Mouse (Mus musculus): ENCODE data around the gene Snrnp40.

Gene Snrnp40

DNA sequence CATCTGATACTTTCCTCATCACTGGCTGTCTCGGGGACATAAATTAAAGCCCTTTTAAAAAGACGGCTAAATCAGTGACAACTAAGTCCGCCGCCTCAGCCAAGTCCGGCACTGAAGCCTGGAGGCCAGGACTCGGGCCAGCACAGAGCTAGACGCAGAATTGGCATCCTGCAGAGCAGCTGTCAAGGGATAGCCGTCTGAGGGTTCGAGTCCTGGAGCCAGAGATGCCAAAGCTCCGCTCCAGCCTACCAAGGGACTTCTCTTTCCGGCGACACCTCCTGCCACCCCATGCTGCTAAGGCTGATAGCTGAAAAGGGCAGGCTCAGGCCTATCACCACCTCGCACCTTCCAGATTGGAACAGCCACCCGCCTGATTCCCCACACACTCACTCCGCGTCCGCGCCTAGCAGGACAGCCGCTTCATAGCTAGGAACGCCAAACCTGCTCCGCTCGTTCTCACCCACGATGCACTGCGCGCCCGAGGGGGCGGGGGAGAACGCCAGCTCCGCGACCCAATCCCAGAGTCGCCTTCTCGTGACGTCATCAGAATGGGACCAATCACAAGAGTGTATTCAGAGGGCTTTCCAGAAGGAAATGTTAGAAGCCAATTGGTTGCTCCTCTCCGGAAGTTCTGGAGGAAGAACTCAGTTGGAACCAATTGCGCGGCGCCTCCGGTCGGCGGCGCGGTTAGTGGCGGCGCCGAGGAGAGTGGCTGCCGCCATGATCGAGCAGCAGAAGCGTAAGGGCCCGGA, at the start of gene Snrnp40, which contains the start of gene Zcchc17:
Snrnp40 (plus strand) TSS at position 647 of the 752 bp plus-strand sequence.
Zcchc17 (minus strand) TSS at position 458 of the 752 bp plus-strand sequence.
- peak; percentile 99 for DNase-seq (ENCODE audit: inconsistent ontology term)

DNA sequence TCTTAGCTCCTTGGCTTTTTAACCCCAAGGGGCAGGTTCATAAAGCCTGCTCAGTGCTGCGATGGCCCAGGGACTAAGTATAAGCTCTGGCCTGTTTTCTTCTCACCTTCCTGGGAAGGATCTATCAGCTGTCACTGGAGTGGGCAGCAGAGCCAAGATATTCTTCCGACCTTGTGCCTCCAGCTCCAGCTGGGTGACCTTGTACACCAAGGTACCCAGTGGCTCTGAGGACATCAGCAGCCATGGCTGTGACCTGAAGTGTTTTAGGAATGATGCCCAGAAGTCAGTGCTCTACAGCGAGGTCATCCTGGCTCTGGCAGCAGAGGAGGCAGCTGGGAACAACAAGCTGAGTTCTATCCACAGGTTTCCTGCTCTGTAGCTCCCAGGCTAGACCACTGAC, 47.4 kb upstream of the Snrnp40 start:
- no peak for DNase-seq (ENCODE audit: inconsistent ontology term)

GRCm38 (mm10) chr4:130313552-130313951, 46.4 kb upstream of the Snrnp40 start:
- no peak for DNase-seq (ENCODE audit: inconsistent ontology term)

DNA sequence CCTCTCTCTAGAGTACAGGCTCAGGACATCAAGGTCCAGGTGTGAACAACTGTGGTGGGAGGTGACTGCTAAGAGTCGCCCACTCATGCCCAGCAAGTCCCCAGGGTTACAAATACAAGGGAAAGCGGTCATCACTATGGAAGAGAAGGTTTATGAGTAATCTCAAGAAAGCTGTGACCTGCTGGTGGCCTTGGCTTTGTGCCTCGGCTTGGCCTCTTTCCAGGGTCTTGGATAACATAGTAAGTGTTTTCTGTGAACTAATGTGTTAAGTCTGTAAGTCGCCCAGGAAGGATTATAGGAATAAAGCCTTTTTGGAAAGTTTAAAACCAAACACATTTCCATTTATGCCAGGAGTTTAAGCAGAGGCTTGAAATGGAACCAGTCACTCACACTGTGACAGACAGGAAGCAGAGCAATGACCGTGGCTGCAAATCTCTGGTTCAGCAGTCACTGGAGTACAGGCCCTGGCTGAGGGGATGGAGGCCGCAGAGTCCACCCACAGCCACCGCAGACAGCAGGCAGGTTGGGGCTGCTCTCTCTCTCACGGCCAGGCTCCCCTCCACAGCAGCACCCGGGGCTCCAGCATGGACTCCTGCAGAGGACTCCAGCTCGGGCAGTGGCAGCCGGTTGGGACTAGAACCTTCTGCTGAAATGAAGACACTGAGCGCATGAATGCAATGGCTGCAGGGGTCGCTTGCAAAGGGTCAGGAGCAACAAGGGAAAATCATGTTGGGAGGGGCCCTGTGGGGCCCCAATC, 44.0 kb upstream of the Snrnp40 start:
- peak; percentile 39 for DNase-seq (ENCODE audit: inconsistent ontology term)

GRCm38 (mm10) chr4:130316691-130317090, 43.2 kb upstream of the Snrnp40 start:
- no peak for DNase-seq (ENCODE audit: inconsistent ontology term)

DNA sequence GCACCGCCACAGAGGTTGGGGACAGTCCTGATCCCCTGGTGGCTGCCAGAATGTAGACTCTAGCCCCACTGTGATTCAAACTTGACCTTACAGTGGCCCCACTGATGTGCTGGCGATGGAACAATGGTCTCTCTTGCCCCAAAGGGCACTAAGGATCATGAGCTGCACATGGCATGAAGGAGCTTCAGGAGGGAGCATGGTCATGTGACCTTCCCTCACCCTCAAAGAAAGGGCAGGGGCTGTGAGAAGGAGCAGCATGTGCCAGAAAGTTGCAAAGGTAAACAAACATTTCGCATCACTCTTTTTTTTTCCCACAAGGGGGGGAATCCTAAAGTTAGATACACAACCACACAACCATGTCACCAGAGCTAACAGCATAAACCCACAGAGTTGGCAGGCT, 41.8 kb upstream of the Snrnp40 start:
- DNase-seq (ENCODE audit: inconsistent ontology term), result no peak

DNA sequence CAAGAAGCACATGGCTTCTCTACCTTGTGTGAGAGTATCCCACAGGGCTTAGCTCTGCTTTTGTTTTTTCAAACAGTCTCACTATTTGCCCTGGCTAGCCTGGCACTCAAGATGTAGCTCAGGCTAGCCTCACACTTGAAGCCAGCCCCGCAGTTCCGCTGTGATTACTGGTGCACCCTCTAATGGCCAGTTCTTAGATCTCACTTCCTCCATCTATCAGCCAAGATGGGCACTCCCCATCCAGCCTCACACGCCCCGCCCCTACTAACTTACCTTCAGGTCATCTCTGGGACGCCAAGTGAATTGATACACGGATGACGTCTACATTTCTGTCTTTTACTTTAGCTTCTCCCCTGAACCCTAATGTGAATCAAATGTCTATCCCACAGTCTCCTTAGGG, 40.4 kb upstream of the Snrnp40 start:
- DNase-seq (ENCODE audit: inconsistent ontology term), result no peak

GRCm38 (mm10) chr4:130321640-130322039, 38.3 kb upstream of the Snrnp40 start:
- DNase-seq (ENCODE audit: inconsistent ontology term), result no peak

- DNase-seq (ENCODE audit: inconsistent ontology term), result no peak
These were observed 37.4 kb upstream of the Snrnp40 start for GRCm38 (mm10) chr4:130322567-130322966.

DNA sequence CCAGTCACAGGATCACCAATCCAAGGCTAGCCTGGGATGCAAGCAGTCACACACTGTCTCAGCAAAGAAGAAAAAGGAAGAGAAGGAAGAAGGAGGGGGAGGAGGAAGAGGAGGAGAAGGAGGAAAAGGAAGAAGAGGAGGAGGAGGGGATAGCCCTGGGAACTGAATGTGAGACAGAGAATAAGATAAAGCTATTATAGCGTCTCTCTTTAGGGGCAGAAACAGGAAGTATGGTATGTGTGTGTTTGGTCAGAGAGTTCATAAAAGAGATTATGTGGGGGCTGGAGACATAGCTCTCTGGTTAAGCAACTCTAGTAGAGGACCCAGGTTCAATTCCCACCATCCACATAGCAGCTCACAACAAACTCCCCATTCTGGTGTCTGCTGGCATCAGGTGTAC, 36.8 kb upstream of the Snrnp40 start:
- no peak for DNase-seq (ENCODE audit: inconsistent ontology term)

- no peak for DNase-seq (ENCODE audit: inconsistent ontology term)
These were observed 36.3 kb upstream of the Snrnp40 start for GRCm38 (mm10) chr4:130323607-130324006.

GRCm38 (mm10) chr4:130325446-130325845, 34.5 kb upstream of the Snrnp40 start:
- no peak for DNase-seq (ENCODE audit: inconsistent ontology term)

GRCm38 (mm10) chr4:130327366-130327765, 32.6 kb upstream of the Snrnp40 start:
- no peak for DNase-seq (ENCODE audit: inconsistent ontology term)

DNA sequence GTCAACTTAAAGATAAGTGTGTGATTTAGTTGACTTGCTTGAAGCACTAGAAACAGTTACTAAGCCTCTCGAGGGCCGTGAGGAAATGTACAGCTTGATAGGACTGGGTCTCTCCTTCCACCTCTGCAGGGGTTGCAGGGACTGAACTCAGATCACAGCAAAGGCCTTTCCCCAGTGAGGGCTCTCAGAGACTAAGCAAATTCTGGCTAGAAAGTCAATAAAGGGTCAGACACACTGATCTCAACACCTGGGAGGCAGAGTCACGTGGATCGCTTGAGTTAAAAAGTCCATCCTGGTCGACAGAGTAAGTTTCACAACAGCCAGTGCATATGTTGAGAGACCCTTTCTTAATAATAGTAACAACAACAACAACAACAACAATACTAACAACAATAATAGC, 24.1 kb upstream of the Snrnp40 start:
- DNase-seq (ENCODE audit: inconsistent ontology term), result no peak

DNA sequence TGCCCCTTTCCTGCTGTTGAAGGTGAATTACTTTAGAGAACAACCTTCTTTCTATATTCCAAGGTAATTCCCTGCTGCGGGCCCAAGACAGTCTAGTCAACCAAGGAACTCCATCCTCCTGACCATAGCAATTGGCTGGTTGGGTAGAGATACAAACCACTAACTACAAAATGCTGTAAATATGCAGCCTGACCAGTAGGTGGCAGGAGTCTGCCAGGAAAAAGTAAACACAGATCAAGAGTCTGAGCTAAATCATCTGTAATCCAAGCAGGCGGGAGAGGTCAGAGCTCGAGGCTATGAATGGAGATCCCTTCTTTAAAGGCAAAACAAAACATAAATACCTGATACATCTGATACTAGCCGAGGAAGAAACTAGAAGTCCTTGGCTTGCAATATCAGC, 18.2 kb upstream of the Snrnp40 start:
- DNase-seq (ENCODE audit: inconsistent ontology term), result peak; percentile 18

DNA sequence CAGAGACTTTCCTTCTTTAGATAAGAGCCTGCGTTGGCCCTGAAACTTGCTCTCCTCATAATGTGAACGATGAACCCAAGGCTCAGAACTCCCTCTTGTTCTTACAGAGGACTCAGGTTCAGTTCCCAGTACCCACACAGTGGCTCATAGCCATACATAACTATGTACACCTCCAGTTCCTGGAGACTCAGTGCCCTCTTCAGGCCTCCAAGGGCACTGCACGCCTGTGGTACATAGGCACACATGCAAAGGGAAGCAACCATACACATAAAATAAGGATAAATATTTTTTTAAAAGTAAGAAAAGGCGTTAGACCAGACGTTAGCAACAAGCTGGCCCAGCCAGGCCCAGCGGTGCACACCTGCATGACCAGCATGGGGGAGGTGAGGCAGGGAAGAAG, 10.3 kb upstream of the Snrnp40 start:
- DNase-seq (ENCODE audit: inconsistent ontology term), result no peak

GRCm38 (mm10) chr4:130350690-130351422, 9.1 kb upstream of the Snrnp40 start:
- no peak for DNase-seq (ENCODE audit: inconsistent ontology term)

DNA sequence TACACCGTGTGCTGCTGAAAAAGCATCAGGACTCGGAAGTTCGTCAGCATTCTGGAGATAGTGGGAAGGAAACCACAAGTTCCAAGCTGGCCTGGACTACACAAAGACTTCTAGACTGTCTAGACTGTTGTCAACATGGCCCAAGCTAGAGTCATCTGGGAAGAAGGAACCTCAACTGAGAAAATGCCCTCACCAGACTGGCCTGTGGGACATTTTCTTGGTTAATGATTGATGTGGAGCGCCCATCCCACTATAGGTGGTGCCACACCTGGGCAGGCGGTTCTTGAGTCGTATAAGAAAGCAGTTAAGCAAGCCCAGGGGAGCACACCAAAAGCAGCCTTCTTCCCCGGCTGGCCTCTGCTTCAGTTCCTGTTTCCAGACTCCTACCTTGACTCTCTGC, 7.3 kb upstream of the Snrnp40 start:
- DNase-seq (ENCODE audit: inconsistent ontology term), result no peak

DNA sequence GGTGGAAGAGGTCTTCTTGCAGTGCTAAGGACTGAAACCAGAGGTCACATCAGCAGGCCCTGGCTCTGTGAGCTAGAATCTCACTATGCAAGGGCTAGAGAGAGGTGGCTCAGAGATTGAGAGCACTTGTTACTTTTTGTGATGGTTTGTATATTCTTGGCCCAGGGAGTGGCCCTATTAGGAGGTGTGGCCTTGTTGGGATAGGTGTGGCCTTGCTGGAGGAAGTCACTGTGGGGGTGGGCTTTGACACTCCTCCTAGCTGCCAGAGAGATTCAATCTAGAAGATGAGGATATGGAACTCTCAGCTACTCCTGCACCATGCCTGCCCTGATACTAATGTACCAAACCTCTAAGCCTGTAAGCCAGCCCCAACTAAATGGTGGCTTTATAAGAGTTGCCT, 2.0 kb upstream of the Snrnp40 start:
- DNase-seq (ENCODE audit: inconsistent ontology term), result no peak

GRCm38 (mm10) chr4:130360238-130360590, 282 bp downstream of the Snrnp40 start:
- DNase-seq (ENCODE audit: inconsistent ontology term), result no peak

GRCm38 (mm10) chr4:130376675-130377074, 16.7 kb downstream of the Snrnp40 start:
- DNase-seq (ENCODE audit: inconsistent ontology term), result no peak

GRCm38 (mm10) chr4:130377500-130377899, 17.6 kb downstream of the Snrnp40 start:
- no peak for DNase-seq (ENCODE audit: inconsistent ontology term)

DNA sequence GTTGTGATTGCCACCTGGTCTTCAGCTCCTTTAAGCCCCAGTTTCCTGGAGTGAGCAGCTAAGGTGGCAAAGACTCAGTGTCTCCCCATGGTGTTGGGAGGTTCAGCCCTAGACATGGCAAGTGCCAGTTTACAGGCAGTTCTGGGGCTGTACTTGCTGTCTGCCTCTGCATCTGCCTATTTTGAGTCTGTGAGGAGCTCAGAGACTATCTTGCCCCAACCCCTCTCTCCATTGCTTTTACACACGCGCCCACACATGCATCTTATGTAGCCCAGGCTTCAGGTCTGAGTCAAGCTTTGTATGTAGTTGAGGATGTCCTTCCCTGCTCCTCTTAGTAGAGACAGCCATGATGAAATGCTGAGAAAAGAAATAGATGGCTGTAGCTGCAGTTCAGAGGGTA, 19.2 kb downstream of the Snrnp40 start:
- no peak for DNase-seq (ENCODE audit: inconsistent ontology term)
